Mouse (Mus musculus) kidney, adult 2 months (tissue): ENCODE measurements around the gene Top1.

Experiments
- CTCF ChIP-seq: fragments of 200-500 bp; conservative IDR thresholded peaks from 2 replicates; pipeline ENCODE4 v1.5.1; 2011; ENCODE audit warnings: low read depth, mild to moderate bottlenecking, control low read depth, low read length, moderate library complexity, mixed read lengths; ENCODE audit not compliant: insufficient read depth, insufficient read length
- POLR2A ChIP-seq: fragments of 200-500 bp; IDR thresholded peaks from one replicate; pipeline ENCODE4 v1.6.1; 2011; ENCODE audit warnings: low read depth, low read length, control low read depth

DNA sequence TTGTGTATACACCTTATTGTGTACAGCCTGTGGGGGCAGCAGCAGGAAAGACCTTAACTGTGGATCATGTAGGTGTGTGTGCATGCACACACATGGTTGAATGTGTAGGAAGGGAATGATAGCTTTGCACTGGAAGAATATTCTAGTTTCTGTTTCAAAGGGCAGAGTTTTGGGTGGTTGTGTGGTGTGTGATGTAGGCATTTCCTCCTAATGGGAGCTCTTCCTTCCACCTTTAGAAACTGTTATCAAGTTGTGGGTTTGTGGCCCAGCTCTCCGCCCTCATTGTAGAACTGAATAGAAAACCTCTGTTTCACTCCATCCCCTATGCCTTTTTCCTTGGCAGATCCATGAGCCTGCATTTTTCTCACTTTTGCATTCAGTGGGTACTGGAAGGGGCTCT lies 99.8 kb downstream of the Top1 start:
- TF ChIP-seq POLR2A: no peak
- TF ChIP-seq CTCF: no peak
